Mouse (Mus musculus): Measurements from ENCODE around the gene Siglech. TPM values are rescaled to one million over a fixed set of nuclear protein-coding genes. Genes with fewer than 3 reads are reported as not detected.
"Not testable (repeated sequence)": the region's sequence is repeated elsewhere in the genome, so short reads cannot be mapped to it uniquely, and the experiment has no call there.

The Siglech gene
- polyA plus RNA-seq, 1 experiment from 2014 or later: 0.42 TPM

- not testable (repeated sequence) for H3K4me2 ChIP-seq; H3K27me3 ChIP-seq; ATAC-seq (ENCODE audit: low FRiP score); H3K27ac ChIP-seq; H3K9me3 ChIP-seq; H3K4me3 ChIP-seq (replicated peaks); H3K9ac ChIP-seq; H3K36me3 ChIP-seq (replicated peaks)
- 89% methylated on average over 5 of the region's 5 CpGs for WGBS
- H3K4me1 ChIP-seq: peaks cover 14% of the 10 kb centered on the region
Measured at GRCm38 (mm10) chr7:55790586-55790985, 22.6 kb downstream of the Siglech start.

GRCm38 (mm10) chr7:55792280-55792679 lies 24.3 kb downstream of the Siglech start:
- Histone ChIP-seq H3K4me1 (peaks cover 15% of the 10 kb centered on the region), H3K27me3 (no peaks in the 10 kb centered on the region), H3K4me2 (no peak overlapping the region), H3K36me3 (replicated peaks) (peaks cover 14% of the 10 kb centered on the region), H3K27ac (peak overlapping the region; percentile 13; the same call in 1 of the 2 replicates), H3K4me3 (replicated peaks) (no peak overlapping the region), H3K9me3 (no peaks in the 10 kb centered on the region), H3K9ac (no peak overlapping the region)
- WGBS: 60% methylated on average over 3 of the region's 3 CpGs
- no peak for ATAC-seq (ENCODE audit: low FRiP score)

- WGBS: 34% methylated on average over 13 of the region's 13 CpGs
Measured at GRCm38 (mm10) chr7:55793236-55793951, 25.4 kb downstream of the Siglech start.

GRCm38 (mm10) chr7:55793952-55794603 lies 26.1 kb downstream of the Siglech start, which contains the start of gene Tubgcp5:
Tubgcp5 (plus strand) TSS chr7:55794154.
- ATAC-seq (ENCODE audit: low FRiP score): peak; percentile 100
- H3K4me3 ChIP-seq (replicated peaks): peak within 1 kb of the TSS; percentile 78
- peak within 1 kb of the TSS; percentile 88 for H3K9ac ChIP-seq
- peaks cover 15% of the 10 kb centered on the region for H3K4me1 ChIP-seq
- no peaks in the 10 kb centered on the region for H3K9me3 ChIP-seq
- no peaks in the 10 kb centered on the region for H3K27me3 ChIP-seq
- H3K4me2 ChIP-seq: peak within 1 kb of the TSS; percentile 66
- under 1% methylated on average over 51 of the region's 51 CpGs for WGBS
- H3K36me3 ChIP-seq (replicated peaks): peaks cover 18% of the 10 kb centered on the region
- peak within 1 kb of the TSS; percentile 66 for H3K27ac ChIP-seq

More at GRCm38 (mm10) chr7:55793236-55793951, 25.4 kb downstream of the Siglech start:
- H3K9me3 ChIP-seq: no peaks in the 10 kb centered on the region
- peak; percentile 27 for ATAC-seq (ENCODE audit: low FRiP score)
- H3K27me3 ChIP-seq: no peaks in the 10 kb centered on the region
- H3K9ac ChIP-seq: peak overlapping the region; percentile 88
- peaks cover 15% of the 10 kb centered on the region for H3K4me1 ChIP-seq
- H3K4me3 ChIP-seq (replicated peaks): peak overlapping the region; percentile 78
- H3K4me2 ChIP-seq: peak overlapping the region; percentile 66
- peak overlapping the region; percentile 66 for H3K27ac ChIP-seq
- peaks cover 18% of the 10 kb centered on the region for H3K36me3 ChIP-seq (replicated peaks)

GRCm38 (mm10) chr7:55799981-55800380 lies 32.0 kb downstream of the Siglech start:
- H3K4me1 ChIP-seq: peaks cover 5% of the 10 kb centered on the region
- no peak overlapping the region for H3K4me3 ChIP-seq (replicated peaks)
- peaks cover 64% of the 10 kb centered on the region for H3K36me3 ChIP-seq (replicated peaks)
- H3K9ac ChIP-seq: no peak overlapping the region
- H3K27ac ChIP-seq: no peak overlapping the region
- WGBS: 95% methylated on average over 3 of the region's 3 CpGs
- ATAC-seq (ENCODE audit: low FRiP score): no peak
- no peaks in the 10 kb centered on the region for H3K27me3 ChIP-seq
- no peak overlapping the region for H3K4me2 ChIP-seq
- H3K9me3 ChIP-seq: no peaks in the 10 kb centered on the region

- Histone ChIP-seq H3K9ac (no peak overlapping the region), H3K36me3 (replicated peaks) (peaks cover 79% of the 10 kb centered on the region), H3K4me3 (replicated peaks) (no peak overlapping the region), H3K4me1 (no peaks in the 10 kb centered on the region), H3K27ac (no peak overlapping the region), H3K4me2 (no peak overlapping the region), H3K9me3 (no peaks in the 10 kb centered on the region), H3K27me3 (no peaks in the 10 kb centered on the region)
- no peak for ATAC-seq (ENCODE audit: low FRiP score)
- 92% methylated on average over 2 of the region's 2 CpGs for WGBS
Measured at GRCm38 (mm10) chr7:55809967-55810366, 42.0 kb downstream of the Siglech start.

GRCm38 (mm10) chr7:55824468-55824867 lies 56.5 kb downstream of the Siglech start:
- no peak overlapping the region for H3K9ac ChIP-seq
- H3K36me3 ChIP-seq (replicated peaks): peaks cover 84% of the 10 kb centered on the region
- WGBS: 82% methylated on average over 5 of the region's 5 CpGs
- H3K9me3 ChIP-seq: no peaks in the 10 kb centered on the region
- no peaks in the 10 kb centered on the region for H3K27me3 ChIP-seq
- H3K4me3 ChIP-seq (replicated peaks): no peak overlapping the region
- H3K4me2 ChIP-seq: no peak overlapping the region
- no peak for ATAC-seq (ENCODE audit: low FRiP score)
- no peak overlapping the region for H3K27ac ChIP-seq
- no peaks in the 10 kb centered on the region for H3K4me1 ChIP-seq

GRCm38 (mm10) chr7:55827551-55827950 lies 59.6 kb downstream of the Siglech start:
- H3K4me2 ChIP-seq: no peak overlapping the region
- H3K27ac ChIP-seq: no peak overlapping the region
- no peak overlapping the region for H3K4me3 ChIP-seq (replicated peaks)
- no peaks in the 10 kb centered on the region for H3K27me3 ChIP-seq
- H3K9me3 ChIP-seq: no peaks in the 10 kb centered on the region
- WGBS: 90% methylated on average over 9 of the region's 9 CpGs
- ATAC-seq (ENCODE audit: low FRiP score): no peak
- H3K9ac ChIP-seq: no peak overlapping the region
- no peaks in the 10 kb centered on the region for H3K4me1 ChIP-seq
- H3K36me3 ChIP-seq (replicated peaks): peaks cover 76% of the 10 kb centered on the region

Other genes with a start within 250 kb of the Siglech start
- gene Tubgcp5, start 26.0 kb downstream of the Siglech start, polyA plus RNA-seq (2016; fragmentation: Nextera tagmentation; extraction: Ambion mirVana): 42.8 and 45.2 TPM in 2 replicates
- gene Cyfip1, start 73.6 kb downstream of the Siglech start, polyA plus RNA-seq (2016; fragmentation: Nextera tagmentation; extraction: Ambion mirVana): 76.0 and 79.7 TPM in 2 replicates
- 47.8 and 48.8 TPM in 2 replicates for gene Nipa2, start 194.3 kb downstream of the Siglech start, polyA plus RNA-seq (2016; fragmentation: Nextera tagmentation; extraction: Ambion mirVana)

Measured in forebrain, embryonic 12.5 days (tissue).